Mouse (Mus musculus): ENCODE measurements around the gene D130043K22Rik. TPM values are rescaled to one million over a fixed set of nuclear protein-coding genes. Genes with fewer than 3 reads are reported as not detected.

D130043K22Rik gene
- polyA plus RNA-seq, 1 experiment from 2014 or later = 1.6 TPM

Other genes starting within 250 kb of the D130043K22Rik start
- not detected in 2 replicates for gene Armh2, start 103.9 kb upstream of the D130043K22Rik start, polyA plus RNA-seq (2014; fragmentation: Nextera tagmentation; extraction: Ambion mirVana)
- 82.4 and 82.8 TPM in 2 replicates for gene Gmnn, start 83.2 kb upstream of the D130043K22Rik start, polyA plus RNA-seq (2014; fragmentation: Nextera tagmentation; extraction: Ambion mirVana)
- 33.9 and 35.8 TPM in 2 replicates for gene BC005537, start 43.5 kb upstream of the D130043K22Rik start, polyA plus RNA-seq (2014; fragmentation: Nextera tagmentation; extraction: Ambion mirVana)
- gene Acot13, start 13.6 kb upstream of the D130043K22Rik start, polyA plus RNA-seq (2014; fragmentation: Nextera tagmentation; extraction: Ambion mirVana) = 69.9 and 77.0 TPM in 2 replicates
- 44.4 and 46.4 TPM in 2 replicates for gene Tdp2, start 13.5 kb upstream of the D130043K22Rik start, polyA plus RNA-seq (2014; fragmentation: Nextera tagmentation; extraction: Ambion mirVana)
- 4.3 and 5.6 TPM in 2 replicates for gene Aldh5a1, start 92.5 kb downstream of the D130043K22Rik start, polyA plus RNA-seq (2014; fragmentation: Nextera tagmentation; extraction: Ambion mirVana)
- 1.7 and 2.2 TPM in 2 replicates for gene Gpld1, start 98.0 kb downstream of the D130043K22Rik start, polyA plus RNA-seq (2014; fragmentation: Nextera tagmentation; extraction: Ambion mirVana)
- 18.7 and 25.3 TPM in 2 replicates for gene Mrs2, start 175.2 kb downstream of the D130043K22Rik start, polyA plus RNA-seq (2014; fragmentation: Nextera tagmentation; extraction: Ambion mirVana)
- gene Dcdc2a, start 210.9 kb downstream of the D130043K22Rik start, polyA plus RNA-seq (2014; fragmentation: Nextera tagmentation; extraction: Ambion mirVana) = 0.69 and 1.7 TPM in 2 replicates